Mouse (Mus musculus): ENCODE data around the gene Dclre1a. TPM values are rescaled to one million over a fixed set of nuclear protein-coding genes. Genes with fewer than 3 reads are reported as not detected.

Dclre1a gene
- polyA plus RNA-seq, 1 experiment from 2014 or later, result 14.2 TPM

DNA sequence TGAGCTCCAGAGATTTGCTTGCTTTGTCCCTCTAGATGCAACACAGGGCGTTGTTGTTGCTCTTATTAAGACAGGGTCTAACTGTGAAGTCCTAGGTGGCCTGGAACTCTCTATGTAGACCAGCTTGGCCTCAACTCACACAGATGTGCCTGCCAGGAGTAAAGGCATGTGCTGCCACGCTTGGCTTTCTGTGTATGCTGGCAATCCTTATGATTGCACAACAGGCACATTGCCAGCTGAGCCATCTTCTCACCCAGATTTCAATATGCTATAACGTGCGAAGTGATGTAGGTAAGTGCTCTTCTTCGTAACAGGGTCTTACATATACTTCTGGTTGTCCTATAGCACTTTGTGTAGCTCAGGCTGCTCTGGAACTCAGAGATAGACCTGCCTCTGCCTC lies 23.9 kb upstream of the Dclre1a start:
- H3K27ac ChIP-seq, result no peak overlapping the region

DNA sequence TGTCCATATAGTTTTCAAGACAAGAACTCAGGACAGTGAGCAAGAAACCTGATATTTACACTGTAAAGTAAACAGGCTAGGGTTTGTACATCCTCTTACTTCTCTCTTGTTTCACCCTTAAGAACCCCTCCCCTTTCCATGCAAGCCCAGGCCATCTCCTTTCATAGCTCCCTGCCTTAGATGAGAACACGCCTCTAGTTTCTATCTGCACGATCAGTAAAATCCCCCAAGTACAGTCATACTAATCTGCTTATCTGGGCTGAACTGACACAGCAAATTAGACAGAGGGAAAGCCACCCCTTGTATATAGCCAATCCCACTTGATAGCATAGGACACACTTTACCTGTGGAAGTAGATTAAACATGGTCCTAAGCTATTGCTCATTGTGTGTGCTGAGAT lies 23.2 kb upstream of the Dclre1a start:
- Histone ChIP-seq H3K36me3 (peaks cover 12% of the 10 kb centered on the region; the same call in 1 of the 2 replicates), H3K4me1 (replicated peaks) (peaks cover 7% of the 10 kb centered on the region), H3K27ac (no peak overlapping the region), H3K9ac (replicated peaks) (no peak overlapping the region), H3K27me3 (no peaks in the 10 kb centered on the region), H3K4me3 (replicated peaks) (no peak overlapping the region), H3K9me3 (no peaks in the 10 kb centered on the region), H3K4me2 (replicated peaks) (no peak overlapping the region)
- 84% methylated on average over 2 of the region's 2 CpGs for whole genome bisulfite sequencing
- ATAC-seq, result no peak

More for the DNA sequence above, 23.9 kb upstream of the Dclre1a start:
- H3K4me3 ChIP-seq (replicated peaks), result no peak overlapping the region
- H3K4me2 ChIP-seq (replicated peaks), result no peak overlapping the region
- H3K27me3 ChIP-seq, result no peaks in the 10 kb centered on the region
- H3K9ac ChIP-seq (replicated peaks), result no peak overlapping the region
- peaks cover 5% of the 10 kb centered on the region for H3K4me1 ChIP-seq (replicated peaks)
- no peak for ATAC-seq
- peaks cover 12% of the 10 kb centered on the region for H3K36me3 ChIP-seq
- WGBS, result 96% methylated on average over 5 of the region's 5 CpGs
- H3K9me3 ChIP-seq, result no peaks in the 10 kb centered on the region

DNA sequence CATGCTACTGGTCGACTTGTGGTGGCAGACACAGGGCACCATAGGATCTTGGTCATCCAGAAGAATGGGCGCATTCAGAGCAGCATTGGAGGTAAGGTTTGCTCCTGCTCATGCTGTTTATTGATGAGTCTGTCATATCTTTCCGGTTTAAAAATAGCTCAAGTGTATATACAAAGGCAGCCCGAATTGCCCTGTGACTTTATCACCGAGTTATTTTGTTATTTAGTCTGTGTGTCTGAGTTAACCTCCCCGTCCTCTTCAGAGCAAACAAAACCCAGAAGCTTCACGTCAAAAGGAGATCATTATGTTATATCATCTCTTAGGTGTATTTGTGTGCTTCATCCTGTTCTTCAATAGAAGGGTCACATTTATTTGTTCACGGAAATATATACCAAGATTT lies 22.8 kb upstream of the Dclre1a start:
- no peak overlapping the region for H3K4me3 ChIP-seq (replicated peaks)
- 92% methylated on average over 8 of the region's 8 CpGs for WGBS
- no peaks in the 10 kb centered on the region for H3K27me3 ChIP-seq
- H3K27ac ChIP-seq, result no peak overlapping the region
- no peak overlapping the region for H3K9ac ChIP-seq (replicated peaks)
- ATAC-seq, result no peak
- peaks cover 12% of the 10 kb centered on the region; the same call in 1 of the 2 replicates for H3K36me3 ChIP-seq
- H3K9me3 ChIP-seq, result no peaks in the 10 kb centered on the region
- H3K4me2 ChIP-seq (replicated peaks), result no peak overlapping the region
- H3K4me1 ChIP-seq (replicated peaks), result peaks cover 7% of the 10 kb centered on the region

DNA sequence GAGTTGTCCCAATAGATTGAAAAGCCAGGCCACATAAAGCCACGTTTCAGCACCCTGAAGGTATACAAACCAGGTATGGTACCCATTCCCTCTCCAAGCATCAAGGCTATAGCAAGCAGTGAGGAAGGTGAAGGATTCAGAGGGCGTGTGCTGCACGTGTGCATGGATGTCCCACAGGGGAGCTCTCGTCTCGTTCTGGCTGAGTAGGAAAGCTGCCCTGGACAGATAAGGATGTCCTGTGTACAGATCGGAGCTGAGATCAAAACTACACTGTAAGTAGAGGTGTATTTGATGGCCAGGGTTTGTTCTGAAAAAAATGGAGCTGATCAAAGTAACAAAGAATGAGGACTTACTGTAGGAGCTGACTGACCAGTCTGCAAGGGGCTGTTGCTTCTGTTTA lies 18.9 kb upstream of the Dclre1a start:
- Histone ChIP-seq H3K4me3 (replicated peaks) (no peak overlapping the region), H3K4me2 (replicated peaks) (no peak overlapping the region), H3K9me3 (no peaks in the 10 kb centered on the region), H3K9ac (replicated peaks) (no peak overlapping the region), H3K27ac (no peak overlapping the region), H3K4me1 (replicated peaks) (peaks cover 9% of the 10 kb centered on the region), H3K36me3 (peaks cover 11% of the 10 kb centered on the region; the same call in 1 of the 2 replicates), H3K27me3 (no peaks in the 10 kb centered on the region)
- 84% methylated on average over 6 of the region's 6 CpGs for WGBS
- no peak for ATAC-seq

DNA sequence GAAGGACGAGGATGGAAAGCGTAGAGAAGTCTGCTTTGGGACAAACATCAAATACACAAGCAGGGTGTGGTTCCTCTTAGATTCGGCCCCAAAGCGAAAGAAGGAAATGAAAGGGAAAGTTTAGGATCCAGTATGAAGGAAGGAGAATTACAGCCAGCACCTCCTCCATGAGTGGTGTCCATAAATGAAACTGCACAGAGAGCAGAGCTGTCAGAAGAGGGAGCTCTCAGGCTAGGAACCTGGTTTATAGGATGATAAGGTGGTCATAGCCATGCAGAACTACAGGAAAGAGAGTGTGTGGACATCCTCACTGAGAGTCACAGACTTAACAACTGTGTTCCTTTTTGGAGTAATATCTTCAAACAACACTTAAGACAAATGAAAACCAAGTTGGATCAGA lies 18.0 kb upstream of the Dclre1a start:
- Histone ChIP-seq H3K4me2 (replicated peaks) (no peak overlapping the region), H3K4me1 (replicated peaks) (peaks cover 9% of the 10 kb centered on the region), H3K4me3 (replicated peaks) (no peak overlapping the region), H3K36me3 (peaks cover 4% of the 10 kb centered on the region; the same call in 1 of the 2 replicates), H3K9ac (replicated peaks) (no peak overlapping the region), H3K27ac (no peak overlapping the region), H3K27me3 (no peaks in the 10 kb centered on the region), H3K9me3 (no peaks in the 10 kb centered on the region)
- ATAC-seq, result no peak
- 90% methylated on average over 4 of the region's 4 CpGs for WGBS

DNA sequence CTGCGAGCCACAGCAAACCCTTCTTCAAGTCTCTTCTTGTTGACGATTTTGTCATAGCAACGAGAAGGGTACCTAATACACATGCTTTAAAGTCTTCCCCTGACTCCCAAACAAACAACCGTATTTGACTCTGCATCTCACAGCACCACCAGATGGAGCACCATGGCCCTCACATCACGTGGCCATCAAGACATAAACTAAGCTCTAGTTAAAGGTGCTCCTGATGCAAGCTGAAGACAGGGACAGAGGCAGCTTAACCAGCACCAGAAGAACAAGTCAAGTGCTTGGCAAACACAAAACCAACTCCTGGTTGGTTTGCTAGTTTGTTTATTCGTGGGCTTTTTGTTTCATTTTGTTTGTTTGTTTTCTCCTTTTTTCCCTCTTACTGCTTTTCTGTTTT lies 17.3 kb upstream of the Dclre1a start:
- H3K4me3 ChIP-seq (replicated peaks), result no peak overlapping the region
- no peak overlapping the region for H3K4me2 ChIP-seq (replicated peaks)
- 72% methylated on average over 6 of the region's 6 CpGs for WGBS
- H3K9ac ChIP-seq (replicated peaks), result no peak overlapping the region
- peaks cover 1% of the 10 kb centered on the region; the same call in 1 of the 2 replicates for H3K36me3 ChIP-seq
- no peaks in the 10 kb centered on the region for H3K9me3 ChIP-seq
- no peaks in the 10 kb centered on the region for H3K27me3 ChIP-seq
- no peak overlapping the region for H3K27ac ChIP-seq
- peaks cover 9% of the 10 kb centered on the region for H3K4me1 ChIP-seq (replicated peaks)
- no peak for ATAC-seq

DNA sequence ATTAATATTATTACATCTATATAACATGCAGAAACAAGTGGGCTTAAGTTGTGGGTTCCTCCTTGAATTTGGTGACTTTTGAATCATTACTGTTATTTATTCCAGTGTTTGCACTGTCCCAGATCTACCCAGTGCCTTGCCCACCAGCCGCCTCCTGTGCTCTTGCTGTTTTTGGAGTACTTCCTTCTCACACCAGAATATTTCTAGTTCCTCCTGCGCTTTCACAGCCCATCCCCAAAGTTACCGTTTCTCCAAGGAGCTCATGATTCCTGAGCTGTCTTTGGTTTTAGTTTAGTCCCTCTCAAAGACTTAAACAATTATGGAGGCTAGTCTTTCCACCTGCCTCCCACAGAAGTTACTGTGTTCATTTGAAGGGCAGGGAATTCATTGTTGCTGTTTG lies 15.4 kb upstream of the Dclre1a start:
- Histone ChIP-seq H3K9ac (replicated peaks) (no peak overlapping the region), H3K27me3 (no peaks in the 10 kb centered on the region), H3K4me2 (replicated peaks) (no peak overlapping the region), H3K27ac (no peak overlapping the region), H3K36me3 (peaks cover 10% of the 10 kb centered on the region), H3K4me3 (replicated peaks) (no peak overlapping the region), H3K4me1 (replicated peaks) (peaks cover 9% of the 10 kb centered on the region), H3K9me3 (no peaks in the 10 kb centered on the region)
- ATAC-seq, result no peak
- 91% methylated on average over 3 of the region's 3 CpGs for WGBS

DNA sequence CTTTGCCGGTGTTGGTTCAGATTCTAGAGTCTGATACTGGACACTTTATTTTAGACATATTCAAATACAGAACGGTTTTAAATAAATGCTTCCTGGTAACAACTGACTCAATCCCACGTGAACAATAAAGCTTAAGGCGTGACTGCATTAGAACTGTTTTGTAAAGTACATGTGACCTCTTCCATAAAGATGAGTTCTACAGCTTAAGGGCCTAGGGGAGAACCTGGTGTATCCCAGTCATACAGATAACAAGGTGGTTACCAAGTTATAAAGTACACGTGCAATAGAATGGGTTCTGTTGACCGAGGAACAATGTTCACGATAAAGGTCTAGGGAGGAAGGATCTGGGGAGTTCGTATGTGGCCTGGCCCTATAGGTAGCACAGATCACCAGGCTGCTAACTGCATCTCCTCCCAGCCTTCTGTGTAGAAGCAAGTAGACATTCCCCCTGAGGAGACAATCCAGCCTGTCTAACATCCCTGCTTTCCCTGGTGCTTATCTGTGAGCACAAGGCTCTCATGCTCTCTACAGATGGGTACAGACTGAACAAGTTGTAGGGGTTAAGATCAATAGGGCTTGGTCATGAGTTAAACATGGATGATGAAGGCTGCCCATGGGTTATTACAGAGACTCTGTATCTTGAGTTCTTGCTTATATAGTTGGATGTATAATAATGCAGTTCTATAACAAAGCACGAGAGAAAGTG lies 14.6 kb upstream of the Dclre1a start:
- H3K36me3 ChIP-seq, result peaks cover 16% of the 10 kb centered on the region
- H3K27me3 ChIP-seq, result no peaks in the 10 kb centered on the region
- peaks cover 9% of the 10 kb centered on the region for H3K4me1 ChIP-seq (replicated peaks)
- no peak for ATAC-seq
- H3K9me3 ChIP-seq, result no peaks in the 10 kb centered on the region
- H3K4me2 ChIP-seq (replicated peaks), result no peak overlapping the region
- no peak overlapping the region for H3K27ac ChIP-seq
- no peak overlapping the region for H3K9ac ChIP-seq (replicated peaks)
- H3K4me3 ChIP-seq (replicated peaks), result no peak overlapping the region
- WGBS, result 91% methylated on average over 9 of the region's 9 CpGs

DNA sequence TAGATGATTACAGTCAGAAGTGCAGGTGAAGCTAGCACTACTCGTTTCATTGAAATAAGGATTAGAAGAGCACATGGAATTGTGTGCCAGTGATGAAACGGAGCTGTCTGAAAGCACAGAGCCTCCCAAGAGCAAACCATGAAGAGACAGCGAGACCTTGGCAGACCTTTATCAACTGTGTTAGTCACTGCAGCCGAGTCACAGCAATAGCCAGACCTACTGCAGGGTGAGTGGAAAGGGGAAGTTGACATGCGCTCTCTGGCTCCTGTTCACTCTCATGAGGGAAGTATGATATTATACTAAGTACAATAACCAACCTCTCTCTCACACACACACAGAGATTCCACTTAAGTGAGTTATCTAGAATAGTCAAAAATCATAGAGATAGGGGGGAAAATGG lies 8.0 kb upstream of the Dclre1a start:
- Histone ChIP-seq H3K4me3 (replicated peaks) (no peak overlapping the region), H3K9ac (replicated peaks) (no peak overlapping the region), H3K4me1 (replicated peaks) (peaks cover 1% of the 10 kb centered on the region; the same call in 1 of the 2 replicates), H3K9me3 (no peaks in the 10 kb centered on the region), H3K27ac (no peak overlapping the region), H3K36me3 (peaks cover 55% of the 10 kb centered on the region), H3K4me2 (replicated peaks) (no peak overlapping the region), H3K27me3 (no peaks in the 10 kb centered on the region)
- no peak for ATAC-seq
- 89% methylated on average over 5 of the region's 5 CpGs for WGBS

DNA sequence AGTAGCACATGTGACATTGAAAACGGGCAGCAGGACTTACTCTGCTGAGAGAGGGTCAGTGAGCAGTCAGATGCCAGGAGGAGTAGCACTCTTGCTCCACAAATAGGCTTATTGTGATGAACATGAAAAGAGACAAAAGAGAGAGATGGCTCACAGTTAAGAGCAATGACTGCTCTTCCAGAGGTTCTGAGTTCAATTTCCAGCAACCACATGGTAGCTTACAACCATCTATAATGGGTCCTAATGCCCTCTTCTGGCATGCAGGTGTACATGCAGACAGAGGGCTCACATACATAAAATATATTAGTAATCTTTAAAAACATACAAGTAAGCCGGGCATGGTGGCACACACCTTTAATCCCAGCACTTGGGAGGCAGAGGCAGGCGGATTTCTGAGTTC lies 5.2 kb upstream of the Dclre1a start:
- no peaks in the 10 kb centered on the region for H3K9me3 ChIP-seq
- peaks cover 20% of the 10 kb centered on the region for H3K4me1 ChIP-seq (replicated peaks)
- H3K36me3 ChIP-seq, result peaks cover 42% of the 10 kb centered on the region
- no peak for ATAC-seq
- no peaks in the 10 kb centered on the region for H3K27me3 ChIP-seq
- H3K9ac ChIP-seq (replicated peaks), result no peak overlapping the region
- H3K4me3 ChIP-seq (replicated peaks), result no peak overlapping the region
- no peak overlapping the region for H3K4me2 ChIP-seq (replicated peaks)
- H3K27ac ChIP-seq, result no peak overlapping the region
- WGBS, result 92% methylated on average over 3 of the region's 3 CpGs

DNA sequence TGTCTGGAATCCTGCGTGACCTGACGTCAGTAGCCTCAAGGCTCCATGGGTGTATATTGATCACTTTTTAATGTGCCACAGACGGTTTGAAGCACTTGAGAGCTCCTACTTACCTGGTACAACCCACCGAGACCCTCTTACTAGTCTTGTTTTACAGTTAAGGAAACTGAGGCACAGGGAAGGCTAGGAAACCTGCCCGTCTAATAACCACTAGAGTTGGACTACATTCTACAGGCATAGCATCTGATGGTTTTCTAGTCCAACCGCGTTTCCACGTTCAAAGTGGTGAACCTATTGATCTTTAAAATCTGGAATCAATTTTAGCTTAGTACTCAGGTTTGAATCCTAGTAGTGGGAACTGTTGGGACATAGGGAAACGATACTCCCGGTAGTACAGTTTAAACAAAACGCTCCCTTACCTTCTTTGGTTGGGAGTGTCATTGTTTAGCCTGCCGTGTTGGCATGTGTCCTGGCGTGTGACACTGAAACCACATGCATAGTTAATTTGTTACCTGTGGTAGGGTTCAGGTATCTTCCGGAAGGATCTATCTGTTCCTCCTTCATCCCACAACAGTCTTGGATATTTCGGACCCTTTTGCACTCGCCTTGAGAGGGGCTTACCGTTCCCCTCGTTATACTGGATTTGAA lies 1.1 kb upstream of the Dclre1a start:
- Histone ChIP-seq H3K9ac (replicated peaks) (peak overlapping the region; percentile 95), H3K4me1 (replicated peaks) (peaks cover 25% of the 10 kb centered on the region), H3K27me3 (no peaks in the 10 kb centered on the region), H3K9me3 (no peaks in the 10 kb centered on the region), H3K27ac (peak overlapping the region; percentile 93), H3K36me3 (peaks cover 27% of the 10 kb centered on the region), H3K4me2 (replicated peaks) (peak overlapping the region; percentile 76), H3K4me3 (replicated peaks) (peak overlapping the region; percentile 96)
- ATAC-seq, result peak; percentile 2; the same call in 1 of the 2 replicates
- WGBS, result 29% methylated on average over 18 of the region's 18 CpGs

DNA sequence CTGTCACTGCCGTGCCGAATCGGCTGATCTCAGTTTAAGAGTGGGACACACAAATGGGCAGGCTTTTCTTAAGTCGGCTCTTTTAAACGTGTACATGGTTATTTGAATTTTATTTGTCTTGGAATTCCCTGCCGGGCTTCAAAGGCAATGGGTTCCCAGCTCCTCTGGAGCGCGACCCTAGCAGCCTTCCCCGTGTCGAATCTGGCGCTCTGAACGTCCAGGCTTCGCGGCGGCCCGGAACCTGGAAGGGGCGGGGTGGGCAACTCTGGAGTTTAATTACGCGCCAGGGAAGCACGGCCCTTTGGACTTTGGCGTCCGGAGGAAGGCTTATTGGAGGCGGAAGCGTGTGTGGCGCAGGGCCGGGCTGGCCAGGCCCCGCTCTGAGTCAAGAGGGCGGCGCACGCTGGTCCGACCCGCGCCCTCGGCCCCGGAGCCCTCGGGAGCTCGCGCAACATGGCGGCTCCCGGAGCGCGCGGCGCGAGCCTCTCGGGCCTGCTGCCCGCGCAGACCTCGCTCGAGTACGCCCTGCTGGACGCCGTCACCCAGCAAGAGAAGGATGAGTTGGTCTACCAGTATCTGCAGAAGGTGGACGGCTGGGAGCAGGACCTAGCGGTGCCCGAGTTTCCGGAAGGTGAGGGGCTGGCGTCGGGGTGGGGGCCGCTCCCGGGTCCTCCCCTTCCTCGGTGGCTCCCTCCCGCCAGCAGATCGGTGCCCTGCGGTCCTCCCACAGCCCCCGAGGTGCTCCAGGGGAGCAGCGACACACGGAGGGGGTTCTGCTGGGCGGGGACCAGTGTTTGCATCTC lies 409 bp upstream of the Dclre1a start, which contains the start of gene Nhlrc2:
Nhlrc2 (plus strand) TSS at position 32 of the 803 bp plus-strand sequence.
- Histone ChIP-seq H3K36me3 (peaks cover 27% of the 10 kb centered on the region), H3K27ac (peak within 1 kb of the TSS; percentile 93), H3K4me1 (replicated peaks) (peaks cover 25% of the 10 kb centered on the region), H3K4me3 (replicated peaks) (peak within 1 kb of the TSS; percentile 96), H3K9ac (replicated peaks) (peak within 1 kb of the TSS; percentile 95), H3K9me3 (no peaks in the 10 kb centered on the region), H3K4me2 (replicated peaks) (peak within 1 kb of the TSS; percentile 76), H3K27me3 (no peaks in the 10 kb centered on the region)
- ATAC-seq, result peak; percentile 93
- WGBS, result under 1% methylated on average over 69 of the region's 69 CpGs
